ENCODE assay signal across 23 mouse cellular contexts in the genomic region with DNA sequence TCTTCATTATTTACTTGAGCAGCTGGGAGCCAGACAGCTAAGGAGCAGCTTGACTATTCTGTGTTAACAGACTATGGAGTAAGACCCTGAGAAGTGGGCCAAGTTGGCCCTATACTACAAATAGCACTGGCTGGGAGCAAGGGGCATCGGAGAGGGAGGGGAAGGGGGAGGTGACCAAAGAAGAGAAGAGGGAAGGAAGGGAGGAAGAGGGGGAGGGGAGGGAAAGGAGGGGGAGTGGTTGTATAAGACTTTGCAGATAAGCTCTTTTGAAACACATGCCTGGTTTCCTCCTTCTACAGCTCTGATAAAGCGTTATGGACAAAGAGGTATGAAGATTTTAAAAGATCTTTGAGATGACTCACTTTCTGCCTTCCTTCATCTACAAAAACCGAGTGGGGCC. TPM values are rescaled to one million over a fixed set of nuclear protein-coding genes. Genes with fewer than 3 reads are reported as not detected.
A peak's percentile ranks its signal among the peaks of the same experiment; 100 is the strongest.
DNase-seq lines count a peak whose midpoint lies in the region; ATAC-seq and TF ChIP-seq lines count a peak whose summit lies in the region.
"Had no signal": no experiment of that assay in that cellular context is flagged by ENCODE, and none has a peak within 500 bp of the region (broad histone marks: within the 10 kb centered on the region; RNA-seq: fewer than 3 reads in every experiment).

No protein-coding gene starts in this region.

- intact Hi-C loops in heart, postnatal 36 days (cut with DNase I): loop anchor here (10.0 kb wide), 1 partner anchor 269 kb away; no protein-coding TSS in a partner anchor

- no peaks in the 10 kb centered on the region for H3K4me1 ChIP-seq in forebrain, postnatal 0 days (ENCODE audit: insufficient read depth)
- H3K4me1 ChIP-seq in forebrain, embryonic 10.5 days: peaks cover 6% of the 10 kb centered on the region; the same call in 1 of the 2 replicates
- 0 out of 2 replicates have a peak, but pooled peaks cover 6% of the 10 kb centered on the region for H3K4me1 ChIP-seq in liver, embryonic 12.5 days
- no peaks in the 10 kb centered on the region for H3K4me1 ChIP-seq in midbrain, embryonic 14.5 days (ENCODE audit: control insufficient read depth, insufficient read depth, low read length)
- H3K4me1 ChIP-seq: embryonic facial prominence, embryonic 15.5 days; forebrain, embryonic 12.5 days; hindbrain, embryonic 10.5 days; limb, embryonic 15.5 days had no signal

- WGBS in forebrain, postnatal 0 days: 17% methylated on average over 3 of the region's 3 CpGs
- 8% methylated on average over 3 of the region's 3 CpGs for WGBS in forebrain, embryonic 10.5 days
- WGBS in liver, embryonic 12.5 days (ENCODE audit: insufficient replicate concordance): 7% methylated on average over 3 of the region's 3 CpGs
- 13% methylated on average over 3 of the region's 3 CpGs for WGBS in midbrain, embryonic 14.5 days

- no peak overlapping the region for H3K4me2 ChIP-seq in forebrain, postnatal 0 days (ENCODE audit: low read depth)
- H3K4me2 ChIP-seq in liver, embryonic 12.5 days: no peak overlapping the region
- H3K4me2 ChIP-seq in midbrain, embryonic 14.5 days (ENCODE audit: low read length): no peak overlapping the region
- H3K4me2 ChIP-seq: embryonic facial prominence, embryonic 15.5 days; forebrain, embryonic 12.5 days; heart, embryonic 11.5 days; limb, embryonic 15.5 days had no signal

- H3K36me3 ChIP-seq in forebrain, postnatal 0 days (ENCODE audit: insufficient read depth): no peaks in the 10 kb centered on the region
- H3K36me3 ChIP-seq in forebrain, embryonic 10.5 days (replicated peaks): no peaks in the 10 kb centered on the region
- H3K36me3 ChIP-seq in liver, embryonic 12.5 days: no peaks in the 10 kb centered on the region
- H3K36me3 ChIP-seq in midbrain, embryonic 14.5 days (ENCODE audit: control insufficient read depth, insufficient read depth, low read length): no peaks in the 10 kb centered on the region
- H3K36me3 ChIP-seq: embryonic facial prominence, embryonic 15.5 days; forebrain, embryonic 12.5 days; hindbrain, embryonic 10.5 days; limb, embryonic 15.5 days had no signal

- H3K27me3 ChIP-seq in forebrain, postnatal 0 days (ENCODE audit: insufficient read depth, low read length): no peaks in the 10 kb centered on the region
- no peaks in the 10 kb centered on the region for H3K27me3 ChIP-seq in forebrain, embryonic 10.5 days (ENCODE audit: poor library complexity, severe bottlenecking)
- H3K27me3 ChIP-seq in liver, embryonic 12.5 days (replicated peaks): no peaks in the 10 kb centered on the region
- H3K27me3 ChIP-seq in midbrain, embryonic 14.5 days (ENCODE audit: control insufficient read depth, insufficient read depth, low read length): no peaks in the 10 kb centered on the region
- H3K27me3 ChIP-seq: CH12.LX; embryonic facial prominence, embryonic 15.5 days; forebrain, embryonic 12.5 days; limb, embryonic 15.5 days had no signal

- no peak overlapping the region for H3K9ac ChIP-seq in forebrain, postnatal 0 days
- no peak overlapping the region for H3K9ac ChIP-seq in liver, embryonic 12.5 days
- no peak overlapping the region for H3K9ac ChIP-seq in midbrain, embryonic 14.5 days (replicated peaks; ENCODE audit: low read length)
- H3K9ac ChIP-seq: embryonic facial prominence, embryonic 15.5 days; forebrain, embryonic 12.5 days; limb, embryonic 15.5 days had no signal

- no peak overlapping the region for H3K27ac ChIP-seq in forebrain, postnatal 0 days (ENCODE audit: low read depth, low read length)
- no peak overlapping the region for H3K27ac ChIP-seq in forebrain, embryonic 10.5 days
- no peak overlapping the region for H3K27ac ChIP-seq in liver, embryonic 12.5 days
- no peak overlapping the region for H3K27ac ChIP-seq in midbrain, embryonic 14.5 days (replicated peaks; ENCODE audit: low read depth, low read length)
- H3K27ac ChIP-seq: embryonic facial prominence, embryonic 15.5 days; forebrain, embryonic 12.5 days; hindbrain, embryonic 10.5 days; limb, embryonic 15.5 days; macrophage had no signal

- no peak overlapping the region for H3K4me3 ChIP-seq in forebrain, postnatal 0 days (ENCODE audit: low read depth, low read length)
- H3K4me3 ChIP-seq in forebrain, embryonic 10.5 days: no peak overlapping the region
- no peak overlapping the region for H3K4me3 ChIP-seq in liver, embryonic 12.5 days
- H3K4me3 ChIP-seq in midbrain, embryonic 14.5 days (replicated peaks; ENCODE audit: low read depth, low read length): no peak overlapping the region
- H3K4me3 ChIP-seq: embryonic facial prominence, embryonic 15.5 days; forebrain, embryonic 12.5 days; hindbrain, embryonic 10.5 days; limb, embryonic 15.5 days had no signal

- 0 out of 2 replicates have a peak, but pooled peaks have one; percentile 40 for ATAC-seq in forebrain, postnatal 0 days
- 0 out of 2 replicates have a peak, but pooled peaks have one; percentile 15 for ATAC-seq in liver, embryonic 12.5 days
- ATAC-seq in midbrain, embryonic 14.5 days (ENCODE audit: low FRiP score, low TSS enrichment): no peak
- ATAC-seq: midbrain, embryonic 16.5 days had no signal

- no peak for DNase-seq in forebrain, postnatal 0 days
- DNase-seq in forebrain, embryonic 10.5 days (ENCODE audit: extremely low spot score, low spot score): no peak
- peak; percentile 19 for DNase-seq in retina, postnatal 1 day
- DNase-seq in retina, embryonic 14.5 days (ENCODE audit: low spot score): no peak
- no peak for DNase-seq in midbrain, embryonic 14.5 days
- no peak for DNase-seq in ovary, postnatal 14 days (ENCODE audit: low spot score)
- DNase-seq in heart, postnatal 36 days: no peak
- DNase-seq: adrenal gland, postnatal 25 days; cerebellum, adult 9-11 months; embryo, embryonic 11 days; kidney, adult 2 months; kidney, postnatal 36 days; right cerebral cortex, postnatal 14 days; thymus, postnatal 14 days had no signal

- no peaks in the 10 kb centered on the region for H3K9me3 ChIP-seq in forebrain, postnatal 0 days (ENCODE audit: low read length)
- no peaks in the 10 kb centered on the region for H3K9me3 ChIP-seq in forebrain, embryonic 10.5 days
- no peaks in the 10 kb centered on the region for H3K9me3 ChIP-seq in liver, embryonic 12.5 days (replicated peaks)
- no peaks in the 10 kb centered on the region for H3K9me3 ChIP-seq in midbrain, embryonic 14.5 days (ENCODE audit: control insufficient read depth, low read length)
- H3K9me3 ChIP-seq: embryonic facial prominence, embryonic 15.5 days; forebrain, embryonic 12.5 days; hindbrain, embryonic 10.5 days; limb, embryonic 15.5 days had no signal

- TF ChIP-seq CTCF in forebrain, postnatal 0 days (IDR thresholded peaks at IDR 0.05; ENCODE audit: low read depth): no peak

RNA-seq across cellular contexts. Expression of a gene that starts 36.0 kb away (rescaled TPM):
- total RNA-seq in forebrain, postnatal 0 days (2014; rRNA removed): 39.8 and 60.5 TPM in 2 replicates
- 5.0 and 11.2 TPM in 2 replicates for polyA plus RNA-seq in forebrain, postnatal 0 days (2015; fragmentation: Nextera tagmentation; extraction: Ambion mirVana)
- 1.5 and 1.7 TPM in 2 replicates for polyA plus RNA-seq in forebrain, embryonic 10.5 days (2016; fragmentation: Nextera tagmentation; extraction: Ambion mirVana)
- polyA plus RNA-seq in liver, embryonic 12.5 days (2016; fragmentation: Nextera tagmentation; extraction: Ambion mirVana): 4.4 and 4.7 TPM in 2 replicates
- polyA plus RNA-seq in midbrain, embryonic 14.5 days (2014; fragmentation: Nextera tagmentation; extraction: Ambion mirVana): 17.8 and 20.7 TPM in 2 replicates
- 10 to 100 TPM; 56.2 to 61.6 TPM for total RNA-seq in heart, postnatal 36 days (2021)
